Comparison of ENCODE assay signal across 34 mouse cellular contexts in genomic region chr2:90726818-90727217, GRCm38 (mm10).
"Had no signal": no experiment of that assay in that cellular context is flagged by ENCODE, and none has a peak within 500 bp of the region (broad histone marks: within the 10 kb centered on the region; RNA-seq: fewer than 3 reads in every experiment).

No protein-coding gene starts in this region.

- H3K9ac ChIP-seq: heart, embryonic 12.5 days; heart, embryonic 13.5 days; heart, embryonic 15.5 days; hindbrain, embryonic 12.5 days; hindbrain, embryonic 13.5 days; hindbrain, embryonic 14.5 days; hindbrain, embryonic 15.5 days; intestine, embryonic 15.5 days; kidney, embryonic 15.5 days had no signal

- H3K9me3 ChIP-seq: heart, embryonic 12.5 days; heart, embryonic 13.5 days; heart, embryonic 15.5 days; hindbrain, embryonic 10.5 days; hindbrain, embryonic 12.5 days; hindbrain, embryonic 13.5 days; hindbrain, embryonic 15.5 days; intestine, embryonic 15.5 days; kidney, embryonic 15.5 days had no signal

- DNase-seq: heart, postnatal 10 days; heart, postnatal 14 days; heart, postnatal 36 days; heart, postnatal 4 days; kidney, adult 11 months; kidney, adult 18-20 months; kidney, adult 2 months; kidney, adult 8-10 months; kidney, adult 9 months; kidney, postnatal 10 days; kidney, postnatal 14 days; kidney, postnatal 25 days; kidney, postnatal 36 days; kidney, postnatal 4 days; layer of hippocampus, adult 9-11 months; layer of hippocampus, postnatal 36 days had no signal

- H3K27me3 ChIP-seq: heart, embryonic 12.5 days; heart, embryonic 13.5 days; heart, embryonic 15.5 days; hindbrain, embryonic 12.5 days; hindbrain, embryonic 13.5 days; hindbrain, embryonic 15.5 days; intestine, embryonic 15.5 days; kidney, embryonic 15.5 days had no signal

- H3K4me2 ChIP-seq: heart, embryonic 11.5 days; heart, embryonic 12.5 days; heart, embryonic 13.5 days; heart, embryonic 15.5 days; hindbrain, embryonic 12.5 days; hindbrain, embryonic 13.5 days; hindbrain, embryonic 14.5 days; hindbrain, embryonic 15.5 days; intestine, embryonic 15.5 days; kidney, embryonic 15.5 days had no signal

- H3K27ac ChIP-seq: heart, embryonic 13.5 days; heart, embryonic 15.5 days; hindbrain, embryonic 10.5 days; hindbrain, embryonic 12.5 days; hindbrain, embryonic 13.5 days; hindbrain, embryonic 14.5 days; hindbrain, embryonic 15.5 days; hindbrain, postnatal 0 days; intestine, embryonic 15.5 days; kidney, embryonic 15.5 days; kidney, postnatal 0 days; layer of hippocampus, adult 2 months; left cerebral cortex, adult 2 months had no signal

- H3K4me1 ChIP-seq: heart, embryonic 12.5 days; heart, embryonic 13.5 days; heart, embryonic 15.5 days; hindbrain, embryonic 10.5 days; hindbrain, embryonic 12.5 days; hindbrain, embryonic 13.5 days; hindbrain, embryonic 15.5 days; intestine, embryonic 15.5 days; kidney, embryonic 15.5 days had no signal

- ATAC-seq: hindbrain, embryonic 16.5 days; hindbrain, postnatal 0 days; intestine, embryonic 15.5 days; intestine, embryonic 16.5 days; intestine, postnatal 0 days had no signal

- H3K4me3 ChIP-seq: heart, embryonic 12.5 days; heart, embryonic 13.5 days; heart, embryonic 15.5 days; hindbrain, embryonic 10.5 days; hindbrain, embryonic 12.5 days; hindbrain, embryonic 13.5 days; hindbrain, embryonic 15.5 days; intestine, embryonic 15.5 days; kidney, embryonic 15.5 days; layer of hippocampus, adult 2 months; left cerebral cortex, adult 2 months had no signal
